Mouse (Mus musculus) kidney, adult 9 months (tissue): ENCODE data around the gene Cdh23.
A peak's percentile ranks its signal among the peaks of the same experiment; 100 is the strongest.

ENCODE experiments used
- DNase-seq: peaks from one replicate; pipeline ENCODE4 v3.0.0; 2022

The Cdh23 gene

GRCm38 (mm10) chr10:60390904-60391420 is 305.3 kb downstream of the Cdh23 start:
- DNase-seq, result no peak

- DNase-seq, result no peak
These were observed 305.9 kb downstream of the Cdh23 start for GRCm38 (mm10) chr10:60390177-60390903.

- DNase-seq, result peak; percentile 18
These were observed 306.8 kb downstream of the Cdh23 start for GRCm38 (mm10) chr10:60389447-60389865.

GRCm38 (mm10) chr10:60388332-60388731 is 308.0 kb downstream of the Cdh23 start:
- no peak for DNase-seq

GRCm38 (mm10) chr10:60381142-60381925 is 315.0 kb downstream of the Cdh23 start:
- DNase-seq, result no peak

GRCm38 (mm10) chr10:60380229-60380628 is 316.1 kb downstream of the Cdh23 start:
- no peak for DNase-seq

- no peak for DNase-seq
These were observed 316.8 kb downstream of the Cdh23 start for GRCm38 (mm10) chr10:60379419-60379957.

GRCm38 (mm10) chr10:60376704-60377103 is 319.6 kb downstream of the Cdh23 start:
- DNase-seq, result no peak

- peak; percentile 59 for DNase-seq
These were observed 322.2 kb downstream of the Cdh23 start for GRCm38 (mm10) chr10:60373937-60374578.

GRCm38 (mm10) chr10:60373543-60373936 is 322.8 kb downstream of the Cdh23 start:
- DNase-seq, result no peak

- DNase-seq, result peak; percentile 22
These were observed 324.5 kb downstream of the Cdh23 start for GRCm38 (mm10) chr10:60371596-60372386.

- no peak for DNase-seq
These were observed 325.7 kb downstream of the Cdh23 start for GRCm38 (mm10) chr10:60370601-60371061.

GRCm38 (mm10) chr10:60370098-60370497 is 326.2 kb downstream of the Cdh23 start:
- no peak for DNase-seq

GRCm38 (mm10) chr10:60369405-60369804 is 326.9 kb downstream of the Cdh23 start:
- no peak for DNase-seq

GRCm38 (mm10) chr10:60367904-60368303 is 328.4 kb downstream of the Cdh23 start:
- no peak for DNase-seq

GRCm38 (mm10) chr10:60367145-60367544 is 329.1 kb downstream of the Cdh23 start:
- no peak for DNase-seq

- no peak for DNase-seq
These were observed 332.9 kb downstream of the Cdh23 start for GRCm38 (mm10) chr10:60363426-60363825.

GRCm38 (mm10) chr10:60362310-60362628 is 334.0 kb downstream of the Cdh23 start:
- DNase-seq, result no peak

GRCm38 (mm10) chr10:60361615-60362309 is 334.5 kb downstream of the Cdh23 start:
- DNase-seq, result no peak

- no peak for DNase-seq
These were observed 337.5 kb downstream of the Cdh23 start for GRCm38 (mm10) chr10:60358776-60359175.

- DNase-seq, result no peak
These were observed 338.4 kb downstream of the Cdh23 start for GRCm38 (mm10) chr10:60357901-60358300.

GRCm38 (mm10) chr10:60357441-60357840 is 338.8 kb downstream of the Cdh23 start:
- DNase-seq, result no peak
